ENCODE assay signal across 9 mouse cellular contexts in the genomic region with DNA sequence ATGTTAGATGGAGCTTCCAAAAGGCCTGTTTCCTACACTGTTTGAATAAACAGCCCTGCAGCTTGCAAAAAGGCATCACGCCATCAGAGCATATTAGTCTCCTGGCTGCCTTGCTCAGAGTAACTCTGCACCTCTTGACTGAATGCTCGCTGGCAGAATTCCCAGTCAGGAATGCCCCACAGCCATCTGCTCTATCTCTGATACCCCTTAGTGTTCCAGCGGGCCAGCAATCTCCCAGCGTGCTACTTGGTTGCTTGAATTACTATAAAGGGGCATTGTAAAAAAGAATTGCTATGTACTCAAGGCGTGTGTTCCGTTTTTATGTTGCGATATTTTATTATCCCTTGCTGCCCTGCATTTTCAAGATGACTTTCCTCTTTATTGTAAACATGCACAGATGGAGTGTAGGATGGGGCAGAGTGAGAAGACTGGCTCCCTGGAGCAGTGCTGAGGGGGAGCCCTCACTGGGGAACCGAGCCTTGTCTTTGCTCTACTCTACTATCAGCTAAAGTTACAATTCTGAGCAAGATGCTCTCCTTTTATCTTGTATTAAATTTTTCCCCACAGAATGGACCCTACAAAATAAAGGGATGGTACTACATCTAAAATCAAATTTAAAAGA. TPM values are rescaled to one million over a fixed set of nuclear protein-coding genes. Genes with fewer than 3 reads are reported as not detected.
DNase-seq lines count a peak whose midpoint lies in the region; ATAC-seq and TF ChIP-seq lines count a peak whose summit lies in the region.
"Had no signal": no experiment of that assay in that cellular context is flagged by ENCODE, and none has a peak within 500 bp of the region (broad histone marks: within the 10 kb centered on the region; RNA-seq: fewer than 3 reads in every experiment).

No protein-coding gene starts in this region.

- H3K4me3 ChIP-seq in intestine, postnatal 0 days (ENCODE audit: low read depth, low read length): no peak overlapping the region
- H3K4me3 ChIP-seq in liver, embryonic 11.5 days (ENCODE audit: low read depth, low read length): no peak overlapping the region
- H3K4me3 ChIP-seq: limb, embryonic 15.5 days had no signal

- no peak for TF ChIP-seq CTCF in brain, embryonic 14.5 days (IDR thresholded peaks at IDR 0.05; ENCODE audit: borderline replicate concordance, extremely low read depth, insufficient read depth, insufficient read length)
- no peak for TF ChIP-seq CTCF in intestine, postnatal 0 days (IDR thresholded peaks at IDR 0.05; ENCODE audit: low read depth)

- 15% methylated on average over 8 of the region's 8 CpGs for WGBS in intestine, postnatal 0 days
- 84% methylated on average over 8 of the region's 8 CpGs for WGBS in liver, embryonic 11.5 days

- H3K9me3 ChIP-seq in intestine, postnatal 0 days (ENCODE audit: control insufficient read depth): no peaks in the 10 kb centered on the region
- no peaks in the 10 kb centered on the region for H3K9me3 ChIP-seq in liver, embryonic 11.5 days (ENCODE audit: control insufficient read depth, low read length)
- H3K9me3 ChIP-seq: limb, embryonic 15.5 days had no signal

- no peak overlapping the region for H3K4me2 ChIP-seq in intestine, postnatal 0 days (replicated peaks; ENCODE audit: low read depth)
- no peak overlapping the region for H3K4me2 ChIP-seq in liver, embryonic 11.5 days
- H3K4me2 ChIP-seq: limb, embryonic 15.5 days had no signal

- H3K4me1 ChIP-seq in intestine, postnatal 0 days (replicated peaks; ENCODE audit: control insufficient read depth, insufficient read depth, low read length): 0 out of 2 replicates have a peak, but pooled peaks cover 2% of the 10 kb centered on the region
- no peaks in the 10 kb centered on the region for H3K4me1 ChIP-seq in liver, embryonic 11.5 days (replicated peaks; ENCODE audit: control insufficient read depth, insufficient read depth, low read length)

- H3K27ac ChIP-seq in intestine, postnatal 0 days (ENCODE audit: low read depth, low read length): no peak overlapping the region
- H3K27ac ChIP-seq in liver, embryonic 11.5 days (ENCODE audit: low read depth, low read length): no peak overlapping the region
- H3K27ac ChIP-seq: limb, embryonic 15.5 days had no signal

- DNase-seq in Muller cell, postnatal 12 days (ENCODE audit: inconsistent ontology term): peak; percentile 88
- DNase-seq in brain, embryonic 14.5 days (ENCODE audit: low read depth): peak; percentile 97
- peak; percentile 27 for DNase-seq in gastrocnemius, adult 18-20 months (ENCODE audit: low spot score)
- peak; percentile 26 for DNase-seq in retina, adult 2 months (ENCODE audit: low read depth, low spot score)
- no peak for DNase-seq in thymus, postnatal 14 days
- DNase-seq in kidney, postnatal 36 days: no peak
- no peak for DNase-seq in liver, embryonic 11.5 days (ENCODE audit: low spot score)

- peak; percentile 54; the same call in 1 of the 2 replicates for ATAC-seq in intestine, postnatal 0 days
- ATAC-seq in liver, embryonic 11.5 days (replicated peaks; ENCODE audit: low FRiP score): no peak

- TF ChIP-seq POLR2A in brain, embryonic 14.5 days (IDR thresholded peaks at IDR 0.05; ENCODE audit: borderline replicate concordance, extremely low read depth, insufficient read depth, insufficient read length, poor library complexity, severe bottlenecking): no peak

- H3K36me3 ChIP-seq in intestine, postnatal 0 days (ENCODE audit: control insufficient read depth, insufficient read depth): no peaks in the 10 kb centered on the region
- no peaks in the 10 kb centered on the region for H3K36me3 ChIP-seq in liver, embryonic 11.5 days (ENCODE audit: control insufficient read depth, insufficient read depth, low read length)
- H3K36me3 ChIP-seq: limb, embryonic 15.5 days had no signal

- no peaks in the 10 kb centered on the region for H3K27me3 ChIP-seq in intestine, postnatal 0 days (replicated peaks; ENCODE audit: control insufficient read depth, insufficient read depth, low read length)
- no peaks in the 10 kb centered on the region for H3K27me3 ChIP-seq in liver, embryonic 11.5 days (replicated peaks; ENCODE audit: control insufficient read depth, insufficient read depth, low read length)
- H3K27me3 ChIP-seq: limb, embryonic 15.5 days had no signal

- no peak overlapping the region for H3K9ac ChIP-seq in intestine, postnatal 0 days (ENCODE audit: low read depth, low read length)
- no peak overlapping the region for H3K9ac ChIP-seq in liver, embryonic 11.5 days (ENCODE audit: low read depth, low read length)
- H3K9ac ChIP-seq: limb, embryonic 15.5 days had no signal

RNA-seq across cellular contexts. Expression of a gene that starts 43.3 kb away (rescaled TPM):
- 4.7 and 16.3 TPM in 2 replicates for polyA plus RNA-seq in brain, embryonic 14.5 days (2012; rRNA removed)
- under 1 TPM; 0.21 to 0.26 TPM for total RNA-seq in gastrocnemius, adult 18-20 months (2021)
- polyA plus RNA-seq in intestine, postnatal 0 days (2015; fragmentation: Nextera tagmentation; extraction: Ambion mirVana): 1.3 and 1.6 TPM in 2 replicates
- 0.09 and 0.23 TPM in 2 replicates for polyA plus RNA-seq in liver, embryonic 11.5 days (2014; fragmentation: Nextera tagmentation; extraction: Ambion mirVana)

Comparison
In these comparisons a context has a peak if more than half of its experiments do, and no peak if none do; other contexts are left out.
1. DNase-seq: peak in Muller cell, postnatal 12 days (single experiment), brain, embryonic 14.5 days (single experiment), gastrocnemius, adult 18-20 months (single experiment) and retina, adult 2 months (single experiment); none in thymus, postnatal 14 days (single experiment), kidney, postnatal 36 days (0 of 2) and liver, embryonic 11.5 days (single experiment).